In genomic region chr2:32312318-32312964, GRCm38 (mm10) we compare ENCODE assay signal across 8 mouse cellular contexts. TPM values are rescaled to one million over a fixed set of nuclear protein-coding genes. Genes with fewer than 3 reads are reported as not detected.
DNase-seq lines count a peak whose midpoint lies in the region; ATAC-seq and TF ChIP-seq lines count a peak whose summit lies in the region.

No protein-coding gene starts in this region.

- no peak for TF ChIP-seq CTCF in cerebellum, adult 2 months (IDR thresholded peaks at IDR 0.05; ENCODE audit: borderline replicate concordance, insufficient read depth, low read depth, low read length)
- no peak for TF ChIP-seq CTCF in gastrocnemius, adult 2 months (IDR thresholded peaks at IDR 0.05)
- no peak for TF ChIP-seq CTCF in testis, adult 2 months (IDR thresholded peaks at IDR 0.05; ENCODE audit: control insufficient read depth, insufficient read depth, insufficient replicate concordance, low read depth, low read length)

- peak overlapping the region; percentile 47; the same call in 1 of the 2 replicates for H3K9ac ChIP-seq in liver, embryonic 15.5 days
- peak overlapping the region; percentile 76 for H3K9ac ChIP-seq in neural tube, embryonic 11.5 days (ENCODE audit: low read length)

- peaks cover 43% of the 10 kb centered on the region for H3K4me1 ChIP-seq in cerebellum, adult 2 months (ENCODE audit: control insufficient read depth, insufficient read depth, low read length)
- H3K4me1 ChIP-seq in liver, embryonic 15.5 days (replicated peaks) = peaks cover 16% of the 10 kb centered on the region
- peaks cover 13% of the 10 kb centered on the region for H3K4me1 ChIP-seq in neural tube, embryonic 11.5 days (ENCODE audit: control insufficient read depth, insufficient read depth, low read length)
- peaks cover 14% of the 10 kb centered on the region for H3K4me1 ChIP-seq in testis, adult 2 months (ENCODE audit: control insufficient read depth, insufficient read depth, low read length)

- H3K4me3 ChIP-seq in cerebellum, adult 2 months (replicated peaks; ENCODE audit: insufficient read depth, low read depth, low read length) = no peak overlapping the region
- peak overlapping the region; percentile 78 for H3K4me3 ChIP-seq in gastrocnemius, adult 2 months
- peak overlapping the region; percentile 57 for H3K4me3 ChIP-seq in liver, embryonic 15.5 days (replicated peaks)
- peak overlapping the region; percentile 61 for H3K4me3 ChIP-seq in neural tube, embryonic 11.5 days (ENCODE audit: low read depth, low read length)
- peak overlapping the region; percentile 75 for H3K4me3 ChIP-seq in testis, adult 2 months (ENCODE audit: control insufficient read depth, low read depth, low read length)

- peaks cover 3% of the 10 kb centered on the region; the same call in 1 of the 2 replicates for H3K36me3 ChIP-seq in liver, embryonic 15.5 days (replicated peaks)
- peaks cover 7% of the 10 kb centered on the region for H3K36me3 ChIP-seq in neural tube, embryonic 11.5 days (ENCODE audit: control insufficient read depth, insufficient read depth, low read length)
- no peaks in the 10 kb centered on the region for H3K36me3 ChIP-seq in testis, adult 2 months (ENCODE audit: control insufficient read depth, insufficient read depth, low read length)

- 16% methylated on average over 50 of the region's 56 CpGs for WGBS in cerebellum, adult 2 months
- WGBS in liver, embryonic 15.5 days (ENCODE audit: insufficient replicate concordance) = 1% methylated on average over 50 of the region's 56 CpGs
- WGBS in neural tube, embryonic 11.5 days = 1% methylated on average over 38 of the region's 56 CpGs

- peak overlapping the region; percentile 11; the same call in 1 of the 2 replicates for H3K27ac ChIP-seq in cerebellum, adult 2 months (ENCODE audit: insufficient read depth, low read length)
- peak overlapping the region; percentile 56; the same call in 1 of the 2 replicates for H3K27ac ChIP-seq in gastrocnemius, adult 2 months
- H3K27ac ChIP-seq in liver, embryonic 15.5 days (replicated peaks) = no peak overlapping the region
- H3K27ac ChIP-seq in neural tube, embryonic 11.5 days (ENCODE audit: low read depth, low read length) = no peak overlapping the region
- no peak overlapping the region for H3K27ac ChIP-seq in testis, adult 2 months (ENCODE audit: control insufficient read depth, insufficient read depth, low read depth, low read length)

- peak overlapping the region; percentile 94 for H3K4me2 ChIP-seq in liver, embryonic 15.5 days
- H3K4me2 ChIP-seq in neural tube, embryonic 11.5 days (ENCODE audit: low read depth) = peak overlapping the region; percentile 100

- H3K27me3 ChIP-seq in cerebellum, adult 2 months (ENCODE audit: control insufficient read depth, insufficient read depth, low read length) = no peaks in the 10 kb centered on the region
- peaks cover 68% of the 10 kb centered on the region for H3K27me3 ChIP-seq in liver, embryonic 15.5 days
- 0 out of 2 replicates have a peak, but pooled peaks cover 2% of the 10 kb centered on the region for H3K27me3 ChIP-seq in neural tube, embryonic 11.5 days (ENCODE audit: control insufficient read depth, insufficient read depth, low read length)
- H3K27me3 ChIP-seq in testis, adult 2 months (ENCODE audit: control insufficient read depth, insufficient read depth, low read length) = no peaks in the 10 kb centered on the region

- H3K9me3 ChIP-seq in liver, embryonic 15.5 days (replicated peaks) = no peaks in the 10 kb centered on the region
- no peaks in the 10 kb centered on the region for H3K9me3 ChIP-seq in neural tube, embryonic 11.5 days (ENCODE audit: control insufficient read depth, low read length)

- DNase-seq in cerebellum, adult 2 months = peak in 1 of 2 experiments; percentile 63
- no peak for DNase-seq in cerebellum, adult 11 months
- DNase-seq in cerebellum, postnatal 10 days = peak; percentile 89 to 92
- DNase-seq in gastrocnemius, adult 2 months = peak; percentile 89
- DNase-seq in induced T-regulatory cell, adult 2 months (ENCODE audit: low read depth) = peak; percentile 88
- peak; percentile 92 for DNase-seq in neural tube, embryonic 11.5 days (ENCODE audit: low spot score)

- ATAC-seq in liver, embryonic 15.5 days (ENCODE audit: insufficient read depth) = peak; percentile 67
- peak; percentile 85 for ATAC-seq in neural tube, embryonic 11.5 days (ENCODE audit: insufficient read depth, low FRiP score, low TSS enrichment)

- intact Hi-C loops in gastrocnemius, adult 2 months (cut with DNase I) = no loop called here

- TF ChIP-seq POLR2A in cerebellum, adult 2 months (IDR thresholded peaks at IDR 0.05; ENCODE audit: borderline replicate concordance, insufficient read depth, low read length) = no peak
- no peak for TF ChIP-seq POLR2A in testis, adult 2 months (IDR thresholded peaks at IDR 0.05; ENCODE audit: control insufficient read depth, low read depth, low read length)

RNA-seq across cellular contexts. Expression of gene Swi5, which starts 24.6 kb away (rescaled TPM):
- polyA plus RNA-seq in cerebellum, adult 2 months (2012; rRNA removed) = 242 and 270 TPM in 2 replicates
- total RNA-seq in gastrocnemius, adult 2 months (2021) = 100 to 1,000 TPM; 118 to 175 TPM
- polyA plus RNA-seq in liver, embryonic 15.5 days (2015; fragmentation: Nextera tagmentation; extraction: Ambion mirVana) = 156 and 158 TPM in 2 replicates
- 330 and 385 TPM in 2 replicates for polyA plus RNA-seq in neural tube, embryonic 11.5 days (2014; fragmentation: Nextera tagmentation; extraction: Ambion mirVana)
- 381 and 421 TPM in 2 replicates for polyA plus RNA-seq in testis, adult 2 months (2012; rRNA removed)

RNA-seq across cellular contexts. Expression of gene Golga2, which starts 25.3 kb away (rescaled TPM):
- 74.0 TPM in 2 replicates for polyA plus RNA-seq in cerebellum, adult 2 months (2012; rRNA removed)
- total RNA-seq in gastrocnemius, adult 2 months (2021) = 10 to 100 TPM; 56.0 to 62.9 TPM
- polyA plus RNA-seq in liver, embryonic 15.5 days (2015; fragmentation: Nextera tagmentation; extraction: Ambion mirVana) = 7.9 and 10.2 TPM in 2 replicates
- polyA plus RNA-seq in neural tube, embryonic 11.5 days (2014; fragmentation: Nextera tagmentation; extraction: Ambion mirVana) = 22.1 and 23.8 TPM in 2 replicates
- polyA plus RNA-seq in testis, adult 2 months (2012; rRNA removed) = 36.0 and 36.7 TPM in 2 replicates

RNA-seq across cellular contexts. Expression of gene Ciz1, which starts 39.7 kb away (rescaled TPM):
- polyA plus RNA-seq in cerebellum, adult 2 months (2012; rRNA removed) = 159 and 176 TPM in 2 replicates
- 10 to 100 TPM; 26.4 to 26.6 TPM for total RNA-seq in gastrocnemius, adult 2 months (2021)
- polyA plus RNA-seq in liver, embryonic 15.5 days (2015; fragmentation: Nextera tagmentation; extraction: Ambion mirVana) = 17.0 and 18.0 TPM in 2 replicates
- polyA plus RNA-seq in neural tube, embryonic 11.5 days (2014; fragmentation: Nextera tagmentation; extraction: Ambion mirVana) = 57.0 TPM in 2 replicates
- polyA plus RNA-seq in testis, adult 2 months (2012; rRNA removed) = 255 and 278 TPM in 2 replicates

RNA-seq across cellular contexts. Expression of gene Dnm1, which starts 40.7 kb away (rescaled TPM):
- polyA plus RNA-seq in cerebellum, adult 2 months (2012; rRNA removed) = 1,410 and 1,576 TPM in 2 replicates
- 1 to 10 TPM; 3.7 to 8.2 TPM for total RNA-seq in gastrocnemius, adult 2 months (2021)
- polyA plus RNA-seq in liver, embryonic 15.5 days (2015; fragmentation: Nextera tagmentation; extraction: Ambion mirVana) = 0.44 and 0.50 TPM in 2 replicates
- polyA plus RNA-seq in neural tube, embryonic 11.5 days (2014; fragmentation: Nextera tagmentation; extraction: Ambion mirVana) = 23.7 and 29.5 TPM in 2 replicates
- 36.3 and 39.4 TPM in 2 replicates for polyA plus RNA-seq in testis, adult 2 months (2012; rRNA removed)

RNA-seq across cellular contexts. Expression of gene Uck1, which starts 52.5 kb away (rescaled TPM):
- 72.0 and 74.4 TPM in 2 replicates for polyA plus RNA-seq in cerebellum, adult 2 months (2012; rRNA removed)
- 10 to 100 TPM in 1 of 2 experiments, 1 to 10 TPM in 1; 9.8 to 12.9 TPM for total RNA-seq in gastrocnemius, adult 2 months (2021)
- 24.9 and 33.4 TPM in 2 replicates for polyA plus RNA-seq in liver, embryonic 15.5 days (2015; fragmentation: Nextera tagmentation; extraction: Ambion mirVana)
- 66.1 and 68.9 TPM in 2 replicates for polyA plus RNA-seq in neural tube, embryonic 11.5 days (2014; fragmentation: Nextera tagmentation; extraction: Ambion mirVana)
- polyA plus RNA-seq in testis, adult 2 months (2012; rRNA removed) = 23.5 and 24.5 TPM in 2 replicates

Comparison
In these comparisons a context has a peak if more than half of its experiments do, and no peak if none do; other contexts are left out.
1. H3K27ac ChIP-seq: peak in cerebellum, adult 2 months (single experiment) and gastrocnemius, adult 2 months (single experiment); none in liver, embryonic 15.5 days (single experiment), neural tube, embryonic 11.5 days (single experiment) and testis, adult 2 months (single experiment).